In genomic region chr11:53656558-53657202, GRCm38 (mm10) we compare ENCODE assay signal across 16 mouse cellular contexts. TPM values are rescaled to one million over a fixed set of nuclear protein-coding genes. Genes with fewer than 3 reads are reported as not detected.
DNase-seq lines count a peak whose midpoint lies in the region; ATAC-seq lines count a peak whose summit lies in the region.
"Had no signal": no experiment of that assay in that cellular context is flagged by ENCODE, and none has a peak within 500 bp of the region (broad histone marks: within the 10 kb centered on the region; RNA-seq: fewer than 3 reads in every experiment).

No protein-coding gene starts in this region.

- H3K27ac ChIP-seq in liver, embryonic 13.5 days: peak overlapping the region; percentile 86
- no peak overlapping the region for H3K27ac ChIP-seq in hindbrain, embryonic 16.5 days (ENCODE audit: low read depth, low read length)
- H3K27ac ChIP-seq in limb, embryonic 10.5 days: no peak overlapping the region
- H3K27ac ChIP-seq: hindbrain, embryonic 12.5 days; kidney, embryonic 15.5 days had no signal

- peak; percentile 27 for DNase-seq in 3T3-L1 (ENCODE audit: low read depth, low spot score)
- peak; percentile 84 for DNase-seq in CD4-positive helper T cell, adult 2 months (ENCODE audit: low read depth, low spot score)
- peak; percentile 70 for DNase-seq in c-Kit-positive CD71-positive TER-119-positive erythroid progenitor cells, embryonic 14.5 days (ENCODE audit: low spot score)
- peak; percentile 30 for DNase-seq in liver, embryonic 13.5 days
- DNase-seq in kidney, adult 8-10 months: no peak
- no peak for DNase-seq in limb, embryonic 10.5 days (ENCODE audit: low spot score)
- DNase-seq: adrenal gland, postnatal 25 days; cerebellum, adult 18-20 months; layer of hippocampus, adult 9-11 months had no signal

- H3K36me3 ChIP-seq in liver, embryonic 13.5 days: peaks cover 42% of the 10 kb centered on the region
- no peaks in the 10 kb centered on the region for H3K36me3 ChIP-seq in hindbrain, embryonic 16.5 days (ENCODE audit: control insufficient read depth, insufficient read depth, low read length)
- peaks cover 36% of the 10 kb centered on the region for H3K36me3 ChIP-seq in limb, embryonic 10.5 days

- H3K4me2 ChIP-seq in liver, embryonic 13.5 days: peak overlapping the region; percentile 54
- no peak overlapping the region for H3K4me2 ChIP-seq in hindbrain, embryonic 16.5 days (ENCODE audit: low read length)
- H3K4me2 ChIP-seq: hindbrain, embryonic 12.5 days; kidney, embryonic 15.5 days had no signal

- peak overlapping the region; percentile 54; the same call in 1 of the 2 replicates for H3K9ac ChIP-seq in liver, embryonic 13.5 days
- H3K9ac ChIP-seq in hindbrain, embryonic 16.5 days (ENCODE audit: low read depth, low read length): no peak overlapping the region
- H3K9ac ChIP-seq: hindbrain, embryonic 12.5 days; kidney, embryonic 15.5 days had no signal

- no peaks in the 10 kb centered on the region for H3K9me3 ChIP-seq in liver, embryonic 13.5 days (replicated peaks)
- H3K9me3 ChIP-seq in hindbrain, embryonic 16.5 days (ENCODE audit: control insufficient read depth, low read length): no peaks in the 10 kb centered on the region
- no peaks in the 10 kb centered on the region for H3K9me3 ChIP-seq in limb, embryonic 10.5 days (replicated peaks)
- H3K9me3 ChIP-seq: hindbrain, embryonic 12.5 days; kidney, embryonic 15.5 days had no signal

- H3K4me1 ChIP-seq in liver, embryonic 13.5 days (replicated peaks): peaks cover 40% of the 10 kb centered on the region
- no peaks in the 10 kb centered on the region for H3K4me1 ChIP-seq in hindbrain, embryonic 16.5 days (ENCODE audit: control insufficient read depth, insufficient read depth, low read depth, low read length)
- H3K4me1 ChIP-seq in limb, embryonic 10.5 days: no peaks in the 10 kb centered on the region
- H3K4me1 ChIP-seq: hindbrain, embryonic 12.5 days; kidney, embryonic 15.5 days had no signal

- WGBS in liver, embryonic 13.5 days (ENCODE audit: insufficient replicate concordance): 29% methylated on average over 9 of the region's 9 CpGs
- WGBS in hindbrain, embryonic 16.5 days: 92% methylated on average over 9 of the region's 9 CpGs
- 96% methylated on average over 9 of the region's 9 CpGs for WGBS in limb, embryonic 10.5 days

- no peaks in the 10 kb centered on the region for H3K27me3 ChIP-seq in liver, embryonic 13.5 days
- H3K27me3 ChIP-seq in hindbrain, embryonic 16.5 days (replicated peaks; ENCODE audit: control insufficient read depth, insufficient read depth, low read length): no peaks in the 10 kb centered on the region
- H3K27me3 ChIP-seq in limb, embryonic 10.5 days (ENCODE audit: low read depth, poor library complexity, severe bottlenecking): no peaks in the 10 kb centered on the region
- H3K27me3 ChIP-seq: hindbrain, embryonic 12.5 days; kidney, embryonic 15.5 days had no signal

- H3K4me3 ChIP-seq in liver, embryonic 13.5 days (replicated peaks): 0 out of 2 replicates have a peak overlapping the region, but pooled peaks have one; percentile 19
- no peak overlapping the region for H3K4me3 ChIP-seq in hindbrain, embryonic 16.5 days (ENCODE audit: low read length)
- no peak overlapping the region for H3K4me3 ChIP-seq in limb, embryonic 10.5 days
- H3K4me3 ChIP-seq: hindbrain, embryonic 12.5 days; kidney, embryonic 15.5 days had no signal

- ATAC-seq in liver, embryonic 13.5 days (ENCODE audit: low read depth): peak; percentile 62
- ATAC-seq in hindbrain, embryonic 16.5 days: no peak
- ATAC-seq: forebrain, embryonic 14.5 days had no signal

RNA-seq across cellular contexts. Expression of gene Il13, which starts 22.2 kb away (rescaled TPM):
- polyA plus RNA-seq in liver, embryonic 13.5 days (2015; fragmentation: Nextera tagmentation; extraction: Ambion mirVana): not detected in 2 replicates
- not detected in 2 replicates for polyA plus RNA-seq in hindbrain, embryonic 16.5 days (2015; fragmentation: Nextera tagmentation; extraction: Ambion mirVana)
- polyA plus RNA-seq in limb, embryonic 10.5 days (2016; fragmentation: Nextera tagmentation; extraction: Ambion mirVana): not detected in 2 replicates
- polyA plus RNA-seq: forebrain, embryonic 14.5 days; hindbrain, embryonic 12.5 days; kidney, embryonic 15.5 days; lung, embryonic 16.5 days; stomach, embryonic 14.5 days; urinary bladder, adult 2 months had no signal

RNA-seq across cellular contexts. Expression of gene Il4, which starts 38.2 kb away (rescaled TPM):
- polyA plus RNA-seq in liver, embryonic 13.5 days (2015; fragmentation: Nextera tagmentation; extraction: Ambion mirVana): 0.60 and 0.82 TPM in 2 replicates
- 3.9 and 4.5 TPM in 2 replicates for polyA plus RNA-seq in hindbrain, embryonic 16.5 days (2015; fragmentation: Nextera tagmentation; extraction: Ambion mirVana)
- polyA plus RNA-seq in limb, embryonic 10.5 days (2016; fragmentation: Nextera tagmentation; extraction: Ambion mirVana): 0.40 and 0.58 TPM in 2 replicates

RNA-seq across cellular contexts. Expression of gene Rad50, which starts 50.4 kb away (rescaled TPM):
- 19.5 and 24.1 TPM in 2 replicates for polyA plus RNA-seq in liver, embryonic 13.5 days (2015; fragmentation: Nextera tagmentation; extraction: Ambion mirVana)
- polyA plus RNA-seq in hindbrain, embryonic 16.5 days (2015; fragmentation: Nextera tagmentation; extraction: Ambion mirVana): 11.7 and 12.3 TPM in 2 replicates
- 24.2 and 28.1 TPM in 2 replicates for polyA plus RNA-seq in limb, embryonic 10.5 days (2016; fragmentation: Nextera tagmentation; extraction: Ambion mirVana)

Comparison
In these comparisons a context has a peak if more than half of its experiments do, and no peak if none do; other contexts are left out.
1. DNase-seq: peak in 3T3-L1 (single experiment), CD4-positive helper T cell, adult 2 months (single experiment), c-Kit-positive CD71-positive TER-119-positive erythroid progenitor cells, embryonic 14.5 days (single experiment) and liver, embryonic 13.5 days (single experiment); none in kidney, adult 8-10 months (0 of 2) and limb, embryonic 10.5 days (single experiment).